ENCODE assay signal across 34 mouse cellular contexts in genomic region chr15:31649691-31650090, GRCm38 (mm10). TPM values are rescaled to one million over a fixed set of nuclear protein-coding genes. Genes with fewer than 3 reads are reported as not detected.
A peak's percentile ranks its signal among the peaks of the same experiment; 100 is the strongest.
DNase-seq lines count a peak whose midpoint lies in the region; ATAC-seq and TF ChIP-seq lines count a peak whose summit lies in the region.
"Had no signal": no experiment of that assay in that cellular context is flagged by ENCODE, and none has a peak within 500 bp of the region (broad histone marks: within the 10 kb centered on the region; RNA-seq: fewer than 3 reads in every experiment).

No protein-coding gene starts in this region.

- DNase-seq in MEL (ENCODE audit: low read depth, low spot score) = peak; percentile 14
- peak; percentile 80 for DNase-seq in naive thymus-derived CD4-positive, alpha-beta T cell, adult 2 months (ENCODE audit: low read depth)
- no peak for DNase-seq in gastrocnemius, postnatal 14 days
- DNase-seq in layer of hippocampus, postnatal 10 days (ENCODE audit: low spot score in 2 of 2) = no peak
- DNase-seq in layer of hippocampus, adult 9-11 months = no peak
- DNase-seq in forebrain, embryonic 14.5 days (ENCODE audit: low spot score) = no peak
- DNase-seq: adrenal gland, postnatal 10 days; B cell, adult 2 months; cerebellum, adult 11-12 months; cerebellum, adult 9-11 months; forebrain, postnatal 0 days; gastrocnemius, postnatal 10 days; heart, adult 11 months; kidney, adult 11 months; kidney, postnatal 25 days; layer of hippocampus, postnatal 36 days; lung, embryonic 14.5 days; lung, postnatal 14 days; thymus, postnatal 36 days had no signal

- TF ChIP-seq EP300 in MEL (IDR thresholded peaks at IDR 0.05; ENCODE audit: low read depth in 1 of 2, low read length in 2 of 2) = no peak

- no peak for TF ChIP-seq CTCF in MEL (IDR thresholded peaks at IDR 0.05 in 2 of 3, conservative IDR thresholded peaks at IDR 0.05 in 1 of 3; ENCODE audit: control insufficient read depth in 1 of 3, insufficient read depth in 1 of 3, low read depth in 2 of 3, low read length in 3 of 3, poor library complexity in 1 of 3, severe bottlenecking in 1 of 3)

- peak; percentile 54 for ATAC-seq in CD4-positive, CD25-positive, alpha-beta regulatory T cell, adult 4 months
- peak; percentile 46 to 57 for ATAC-seq in hematopoietic stem cell, adult 5-6 weeks (replicated peaks in 1 of 2; ENCODE audit: insufficient read depth in 1 of 2, low FRiP score in 2 of 2, low TSS enrichment in 1 of 2, low read depth in 1 of 2, poor library complexity in 2 of 2, severe bottlenecking in 2 of 2)
- ATAC-seq in forebrain, embryonic 14.5 days = no peak
- ATAC-seq: forebrain, postnatal 0 days; hindbrain, postnatal 0 days had no signal

- H3K4me3 ChIP-seq in MEL (ENCODE audit: control insufficient read depth in 1 of 2, insufficient read depth in 1 of 2, low read depth in 2 of 2, low read length in 2 of 2) = no peak overlapping the region
- H3K4me3 ChIP-seq in forebrain, embryonic 14.5 days (ENCODE audit: low read depth, low read length) = no peak overlapping the region
- H3K4me3 ChIP-seq: embryonic facial prominence, embryonic 13.5 days; forebrain, embryonic 10.5 days; heart, embryonic 10.5 days; heart, embryonic 15.5 days; hindbrain, embryonic 12.5 days; layer of hippocampus, adult 2 months; limb, embryonic 10.5 days; limb, embryonic 15.5 days; midbrain, embryonic 12.5 days; myocyte; neural tube, embryonic 13.5 days had no signal

- H3K79me2 ChIP-seq in MEL (ENCODE audit: control insufficient read depth, insufficient read depth, low read length, poor library complexity) = no peaks in the 10 kb centered on the region

- 96% methylated on average over 12 of the region's 12 CpGs for WGBS in forebrain, embryonic 14.5 days

- H3K27ac ChIP-seq in MEL (ENCODE audit: control insufficient read depth, low read depth, low read length) = no peak overlapping the region
- H3K27ac ChIP-seq in forebrain, embryonic 14.5 days (ENCODE audit: low read depth, low read length) = no peak overlapping the region
- H3K27ac ChIP-seq: embryonic facial prominence, embryonic 13.5 days; forebrain, embryonic 10.5 days; heart, embryonic 10.5 days; heart, embryonic 15.5 days; hindbrain, embryonic 12.5 days; hindbrain, postnatal 0 days; layer of hippocampus, adult 2 months; limb, embryonic 10.5 days; limb, embryonic 15.5 days; liver, embryonic 14.5 days; midbrain, embryonic 12.5 days; neural tube, embryonic 13.5 days had no signal

- no peak for TF ChIP-seq POLR2A in MEL (IDR thresholded peaks at IDR 0.05; ENCODE audit: control insufficient read depth in 1 of 2, insufficient read depth in 1 of 2, low read depth in 1 of 2, low read length in 2 of 2, poor library complexity in 1 of 2)

- no peaks in the 10 kb centered on the region for H3K4me1 ChIP-seq in MEL (ENCODE audit: control insufficient read depth in 1 of 2, insufficient read depth in 2 of 2, low read length in 2 of 2)
- H3K4me1 ChIP-seq in forebrain, embryonic 14.5 days (ENCODE audit: control insufficient read depth, insufficient read depth, low read length) = no peaks in the 10 kb centered on the region
- H3K4me1 ChIP-seq: embryonic facial prominence, embryonic 13.5 days; forebrain, embryonic 10.5 days; heart, embryonic 10.5 days; heart, embryonic 15.5 days; hindbrain, embryonic 12.5 days; midbrain, embryonic 12.5 days; neural tube, embryonic 13.5 days had no signal

- no peak for TF ChIP-seq RAD21 in MEL (IDR thresholded peaks at IDR 0.05; ENCODE audit: low read depth, low read length)

- H3K9me3 ChIP-seq in MEL (replicated peaks; ENCODE audit: insufficient read depth, low read length) = no peaks in the 10 kb centered on the region
- H3K9me3 ChIP-seq in forebrain, embryonic 14.5 days (replicated peaks; ENCODE audit: control insufficient read depth, low read length) = no peaks in the 10 kb centered on the region
- H3K9me3 ChIP-seq: embryonic facial prominence, embryonic 13.5 days; forebrain, embryonic 10.5 days; heart, embryonic 10.5 days; heart, embryonic 15.5 days; hindbrain, embryonic 12.5 days; limb, embryonic 10.5 days; limb, embryonic 15.5 days; midbrain, embryonic 12.5 days; neural tube, embryonic 13.5 days had no signal

- H3K9ac ChIP-seq in MEL (ENCODE audit: control insufficient read depth, low read depth, low read length, poor library complexity, severe bottlenecking) = no peak overlapping the region
- H3K9ac ChIP-seq in forebrain, embryonic 14.5 days (ENCODE audit: low read length) = no peak overlapping the region
- H3K9ac ChIP-seq: embryonic facial prominence, embryonic 13.5 days; forebrain, postnatal 0 days; heart, embryonic 15.5 days; hindbrain, embryonic 12.5 days; limb, embryonic 15.5 days; liver, embryonic 14.5 days; lung, embryonic 14.5 days; midbrain, embryonic 12.5 days; neural tube, embryonic 13.5 days had no signal

- no peaks in the 10 kb centered on the region for H3K36me3 ChIP-seq in MEL (ENCODE audit: control insufficient read depth in 1 of 2, insufficient read depth in 2 of 2, low read length in 2 of 2)
- H3K36me3 ChIP-seq in forebrain, embryonic 14.5 days (ENCODE audit: control insufficient read depth, insufficient read depth, low read length) = no peaks in the 10 kb centered on the region
- H3K36me3 ChIP-seq: embryonic facial prominence, embryonic 13.5 days; forebrain, embryonic 10.5 days; heart, embryonic 10.5 days; heart, embryonic 15.5 days; hindbrain, embryonic 12.5 days; limb, embryonic 10.5 days; limb, embryonic 15.5 days; midbrain, embryonic 12.5 days; neural tube, embryonic 13.5 days had no signal

- peaks cover 1 to 3% of the 10 kb centered on the region in 2 experiments; a peak in 3 of 4 replicates for H3K27me3 ChIP-seq in MEL (ENCODE audit: control insufficient read depth in 1 of 2, insufficient read depth in 2 of 2, low read length in 2 of 2)
- H3K27me3 ChIP-seq in forebrain, embryonic 14.5 days (replicated peaks; ENCODE audit: control insufficient read depth, insufficient read depth, low read length) = no peaks in the 10 kb centered on the region
- H3K27me3 ChIP-seq: embryonic facial prominence, embryonic 13.5 days; heart, embryonic 15.5 days; hindbrain, embryonic 12.5 days; limb, embryonic 15.5 days; midbrain, embryonic 12.5 days; neural tube, embryonic 13.5 days had no signal

- H3K4me2 ChIP-seq in forebrain, embryonic 14.5 days (ENCODE audit: low read length) = no peak overlapping the region
- H3K4me2 ChIP-seq: embryonic facial prominence, embryonic 13.5 days; heart, embryonic 15.5 days; hindbrain, embryonic 12.5 days; limb, embryonic 15.5 days; lung, embryonic 14.5 days; midbrain, embryonic 12.5 days; neural tube, embryonic 13.5 days had no signal

- intact Hi-C loops in gastrocnemius, postnatal 14 days (cut with DNase I; ENCODE audit: low total_unique reads) = no loop called here

TF ChIP-seq in MEL, 35 proteins besides CTCF, POLR2A, EP300 and RAD21:
- TF ChIP-seq RCOR1 (IDR thresholded peaks at IDR 0.05; ENCODE audit: low read depth, low read length) (no peak), POLR2AphosphoS5 (IDR thresholded peaks at IDR 0.05; ENCODE audit: borderline replicate concordance, low read depth, low read length) (no peak), USF1 (IDR thresholded peaks at IDR 0.05; ENCODE audit: low read depth, low read length) (0 out of 2 replicates have a peak, but pooled peaks have one; percentile 5)

RNA-seq across cellular contexts. Expression of gene Fam173b, which starts 48.0 kb away (rescaled TPM):
- polyA plus RNA-seq in CD4-positive, CD25-positive, alpha-beta regulatory T cell, adult 4 months (2017; shearing (Covaris generic)) = 10 to 100 TPM; 25.9 to 32.2 TPM
- total RNA-seq in MEL (2012; rRNA removed) = 26.2 and 29.2 TPM in 2 replicates
- 10 to 100 TPM in 1 of 2 experiments, not detected in 1; 21.0 TPM for polyA plus RNA-seq in MEL (2012; ENCODE audit: insufficient read depth in 1 of 2, insufficient read length in 2 of 2, low read depth in 1 of 2, low replicate concordance in 2 of 2, missing spikeins in 1 of 2)
- 2.8 and 5.9 TPM in 2 replicates for total RNA-seq in hematopoietic stem cell, adult 5-6 weeks (2017)
- 10 to 100 TPM; 11.1 to 12.2 TPM for total RNA-seq in gastrocnemius, postnatal 14 days (2021)
- 10 to 100 TPM; 10.0 to 11.9 TPM for total RNA-seq in layer of hippocampus, postnatal 10 days (2021)
- 11.5 and 13.3 TPM in 2 replicates for polyA plus RNA-seq in forebrain, embryonic 14.5 days (2014; fragmentation: Nextera tagmentation; extraction: Ambion mirVana)

RNA-seq across cellular contexts. Expression of gene Cct5, which starts 48.1 kb away (rescaled TPM):
- polyA plus RNA-seq in CD4-positive, CD25-positive, alpha-beta regulatory T cell, adult 4 months (2017; shearing (Covaris generic)) = 100 to 1,000 TPM; 419 to 459 TPM
- total RNA-seq in MEL (2012; rRNA removed) = 1,184 and 1,257 TPM in 2 replicates
- 100 to 1,000 TPM; 396 to 798 TPM for polyA plus RNA-seq in MEL (2012; ENCODE audit: insufficient read depth in 1 of 2, insufficient read length in 2 of 2, low read depth in 1 of 2, low replicate concordance in 2 of 2, missing spikeins in 1 of 2)
- total RNA-seq in hematopoietic stem cell, adult 5-6 weeks (2017) = 458 and 486 TPM in 2 replicates
- total RNA-seq in gastrocnemius, postnatal 14 days (2021) = 100 to 1,000 TPM; 185 to 229 TPM
- 100 to 1,000 TPM; 250 to 267 TPM for total RNA-seq in layer of hippocampus, postnatal 10 days (2021)
- polyA plus RNA-seq in forebrain, embryonic 14.5 days (2014; fragmentation: Nextera tagmentation; extraction: Ambion mirVana) = 646 and 673 TPM in 2 replicates

Comparison
In these comparisons a context has a peak if more than half of its experiments do, and no peak if none do; other contexts are left out.
1. DNase-seq: peak in MEL (single experiment) and naive thymus-derived CD4-positive, alpha-beta T cell, adult 2 months (single experiment); none in gastrocnemius, postnatal 14 days (single experiment), layer of hippocampus, postnatal 10 days (0 of 2), layer of hippocampus, adult 9-11 months (single experiment) and forebrain, embryonic 14.5 days (single experiment).